Mouse (Mus musculus): ENCODE measurements around the gene Minpp1.

DNA sequence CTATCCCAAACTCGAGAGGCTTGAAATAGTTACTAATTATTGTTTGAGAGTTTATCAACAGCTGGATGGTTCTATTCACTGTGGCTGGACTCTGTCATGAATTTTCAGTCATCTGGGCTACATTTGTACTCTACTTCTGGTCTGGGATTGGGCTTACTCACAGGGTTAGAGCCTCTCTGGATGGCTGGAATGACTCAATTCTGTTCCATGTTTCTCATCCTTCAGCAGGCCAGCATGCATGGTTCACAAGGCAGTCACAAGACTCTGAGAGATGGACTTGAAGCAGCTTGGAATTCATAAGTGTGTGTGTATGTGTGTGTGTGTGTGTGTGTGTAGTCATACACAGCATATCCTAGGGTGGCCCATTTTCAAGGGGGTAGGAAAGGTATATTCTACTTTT, 66.5 kb downstream of the Minpp1 start:
- TF ChIP-seq POLR2A (IDR thresholded peaks at IDR 0.05; ENCODE audit: borderline replicate concordance, low read depth, low read length): no peak
- no peak for TF ChIP-seq CTCF (IDR thresholded peaks at IDR 0.05; ENCODE audit: low read depth, low read length)
